Mouse (Mus musculus) cerebellum, adult 8-10 months (tissue): ENCODE measurements around the gene Frem1.

Experiments used
- DNase-seq: peaks from one replicate; pipeline ENCODE4 v3.0.0; 2022

The Frem1 gene

DNA sequence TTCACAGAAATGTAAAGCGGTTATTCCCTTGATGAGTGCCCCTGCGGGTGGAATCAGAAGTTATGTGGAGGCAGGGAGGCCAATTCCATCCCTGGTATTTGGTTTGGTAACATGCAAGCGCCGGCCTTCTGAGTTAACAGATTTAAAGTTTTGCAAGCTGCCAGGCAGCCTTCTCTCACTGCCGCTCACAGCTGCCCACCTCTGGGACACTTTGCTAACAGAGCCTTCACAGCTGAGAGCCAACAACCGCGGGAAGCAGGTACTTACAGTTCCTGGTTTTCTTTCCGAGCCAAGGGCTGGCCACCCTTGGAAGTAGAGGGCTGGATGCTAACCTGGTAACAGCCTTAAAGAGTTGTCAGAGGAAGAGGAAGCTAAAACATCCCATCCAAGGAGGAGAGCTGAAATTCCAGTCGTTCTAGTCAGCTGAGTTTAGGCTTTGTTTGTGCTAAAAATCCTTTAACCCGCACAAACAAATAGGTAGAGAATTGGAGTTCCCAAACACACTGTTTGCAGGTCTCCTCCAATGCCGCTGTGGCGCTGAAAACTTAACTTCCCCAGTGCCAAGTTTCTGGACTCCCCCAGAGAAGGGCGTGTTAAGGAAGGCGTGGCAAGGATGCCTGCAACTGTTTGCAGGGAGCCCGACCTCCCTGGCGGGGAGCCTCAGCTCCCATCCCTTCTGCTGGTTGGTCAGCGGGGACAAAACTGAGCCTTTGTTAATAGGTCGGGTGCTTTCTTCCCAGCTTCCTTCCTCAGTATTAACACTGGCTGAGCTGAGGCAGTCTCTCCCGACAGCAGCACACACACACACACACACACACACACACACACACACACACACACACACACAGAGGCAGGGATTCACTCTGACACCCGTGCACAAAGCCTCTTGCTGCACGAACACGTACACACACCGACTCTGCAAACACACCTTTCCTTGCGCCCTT lies at the start of gene Frem1:
Gene Frem1 (minus strand): TSS at position 706 of the 944 bp plus-strand sequence.
- no peak for DNase-seq

GRCm38 (mm10) chr4:83099025-83099424 lies 46.9 kb upstream of the Frem1 start:
- DNase-seq: no peak

DNA sequence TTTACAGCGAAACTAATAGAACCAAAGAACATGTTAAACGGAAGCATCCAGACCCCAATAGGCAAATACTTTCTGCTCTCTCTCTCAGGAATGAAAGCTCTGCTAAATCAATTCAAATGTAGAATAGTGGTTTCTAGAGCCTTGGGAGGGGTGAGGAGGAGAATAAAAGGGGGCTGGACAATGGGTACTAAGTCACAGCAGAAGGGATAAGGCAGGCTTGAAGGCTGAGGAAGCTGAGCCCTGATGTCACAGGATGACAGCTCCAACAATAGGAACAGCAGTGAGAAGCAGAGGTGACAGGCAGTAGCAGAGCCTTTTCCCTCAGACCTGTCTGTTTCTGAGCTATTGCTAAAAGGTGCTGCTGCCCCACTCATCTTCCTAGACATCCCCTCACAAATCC lies 41.8 kb upstream of the Frem1 start:
- no peak for DNase-seq

DNA sequence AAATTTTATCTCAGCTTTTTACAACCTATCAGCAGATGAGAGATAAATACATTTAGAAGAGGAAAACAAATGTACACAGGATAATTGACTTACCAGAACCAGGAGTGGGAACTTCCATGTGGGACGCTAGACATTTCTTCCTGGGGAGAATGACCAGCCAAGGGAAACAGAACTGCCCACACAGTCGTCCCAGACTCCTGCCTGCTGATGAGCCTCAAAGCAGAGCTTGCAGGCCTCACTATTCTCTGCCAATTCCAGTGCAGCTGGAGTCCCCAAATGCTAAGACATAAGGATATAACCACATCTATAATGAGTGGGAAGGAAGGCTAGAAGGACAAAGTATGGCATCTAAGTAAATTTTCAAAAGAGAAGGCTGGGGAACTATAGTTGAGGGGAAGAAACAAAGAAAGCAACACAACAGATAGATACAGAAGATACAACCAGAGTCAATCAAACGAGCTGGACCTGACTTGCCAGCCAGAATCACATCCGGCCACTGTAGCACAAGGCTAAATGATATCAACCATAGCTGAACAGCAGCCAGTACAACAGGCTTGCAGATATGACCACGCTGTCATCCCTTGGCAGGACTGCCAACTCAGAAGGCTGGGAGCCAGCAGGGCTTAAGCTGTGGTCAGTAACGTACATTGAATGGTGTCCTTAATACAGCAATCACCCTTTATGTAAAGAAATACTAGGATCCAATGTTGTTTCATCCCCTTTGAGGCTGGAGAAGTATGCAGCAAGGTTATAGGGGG lies 38.7 kb upstream of the Frem1 start:
- DNase-seq: peak; percentile 19

DNA sequence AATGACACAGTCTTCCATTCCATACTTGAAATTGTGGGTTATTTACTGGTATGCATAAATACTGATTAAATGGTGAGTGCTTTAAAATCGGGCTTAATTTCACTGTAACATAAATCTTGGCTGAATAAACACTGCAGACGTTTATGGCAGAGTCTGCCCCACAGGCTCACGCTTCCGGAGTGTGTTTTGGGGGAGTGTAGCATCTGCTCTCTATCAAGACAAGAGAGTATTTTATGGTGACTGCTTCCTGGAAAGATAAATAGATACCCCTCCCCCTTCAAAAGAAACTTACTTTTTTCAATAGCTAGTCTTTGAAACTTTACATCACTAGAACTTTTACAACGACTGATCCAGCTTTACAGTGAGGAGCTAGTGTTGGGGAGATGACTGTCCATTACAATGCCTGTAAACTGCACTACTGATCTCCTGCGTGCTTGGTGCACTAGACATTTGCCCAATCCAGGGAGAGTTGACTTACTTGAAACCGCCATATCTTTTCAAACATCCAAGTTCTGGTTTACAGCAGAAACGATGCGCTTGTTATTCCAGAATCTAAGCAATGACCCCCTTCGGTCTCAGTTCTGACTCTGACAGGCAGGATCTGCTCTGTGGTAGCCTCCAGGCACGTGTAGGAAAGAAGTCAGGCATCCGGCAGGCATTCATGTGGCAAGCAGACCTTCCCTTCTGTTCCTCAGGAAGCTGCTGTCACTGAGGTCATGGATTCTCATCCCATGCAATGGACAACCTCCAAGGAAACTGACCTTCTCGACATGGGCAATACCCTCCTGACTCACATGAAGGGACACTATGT lies 28.4 kb upstream of the Frem1 start:
- no peak for DNase-seq

- no peak for DNase-seq
Measured at GRCm38 (mm10) chr4:83064191-83064590, 12.1 kb upstream of the Frem1 start.

- DNase-seq: no peak
Measured at GRCm38 (mm10) chr4:83061564-83061963, 9.4 kb upstream of the Frem1 start.

DNA sequence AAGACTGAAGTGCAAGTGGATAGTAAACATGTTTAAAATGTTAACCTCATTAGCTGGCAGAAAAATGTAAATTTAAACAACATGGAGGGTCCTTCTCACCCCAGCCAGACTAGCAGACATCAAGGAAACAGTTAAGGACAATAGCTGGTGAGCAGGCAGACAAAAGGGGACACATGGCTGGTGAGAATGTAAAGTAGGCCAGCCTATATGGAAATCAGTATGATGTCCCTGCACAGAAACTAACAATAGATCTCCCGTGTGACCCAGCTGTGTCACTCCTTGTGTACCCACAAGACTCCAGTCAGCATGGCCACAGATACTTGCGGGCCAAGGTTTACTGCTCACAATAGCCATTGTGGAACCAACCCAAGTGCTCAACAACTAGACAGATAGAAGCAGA lies 6.5 kb upstream of the Frem1 start:
- no peak for DNase-seq

GRCm38 (mm10) chr4:83058182-83058581 lies 6.0 kb upstream of the Frem1 start:
- DNase-seq: no peak

- peak; percentile 39 for DNase-seq
Measured at GRCm38 (mm10) chr4:83056496-83056895, 4.4 kb upstream of the Frem1 start.

DNA sequence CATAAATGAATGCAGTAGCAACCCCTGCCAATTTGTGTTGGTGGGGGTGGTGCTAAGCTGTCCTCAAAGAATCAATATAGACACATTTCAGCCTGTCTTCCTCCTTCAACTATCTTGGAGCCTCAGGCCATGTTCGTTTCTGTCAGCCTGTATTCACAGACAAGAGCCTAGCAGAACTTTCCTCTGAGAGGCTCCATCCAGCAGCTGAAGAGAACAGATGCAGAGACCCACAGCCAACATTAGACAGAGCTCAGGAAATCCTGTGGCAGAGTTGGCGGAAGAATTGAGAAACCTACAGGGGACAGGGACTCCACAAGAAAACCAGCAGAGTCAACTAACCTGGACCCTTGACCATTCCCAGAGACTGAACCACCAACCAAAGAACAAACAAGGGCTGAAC lies 3.3 kb upstream of the Frem1 start:
- DNase-seq: no peak

DNA sequence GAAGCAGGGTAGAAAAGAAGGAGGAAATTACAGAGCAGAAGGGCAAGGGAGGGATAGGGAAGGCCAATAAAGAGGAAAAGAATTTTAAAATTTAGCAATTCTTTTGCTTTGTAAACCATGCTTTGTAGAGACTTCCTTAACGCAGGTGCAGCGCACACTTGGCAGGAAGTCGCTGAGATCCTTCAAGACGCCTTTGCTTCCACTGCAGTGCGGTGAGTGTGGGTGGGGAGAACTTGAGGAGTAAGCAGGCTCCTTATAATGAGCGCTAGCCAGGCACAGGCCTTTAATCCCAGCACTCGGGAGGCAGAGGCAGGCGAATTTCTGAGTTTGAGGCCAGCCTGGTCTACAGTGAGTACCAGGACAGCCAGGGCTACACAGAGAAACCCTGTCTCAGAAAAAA lies 1.1 kb upstream of the Frem1 start:
- no peak for DNase-seq

GRCm38 (mm10) chr4:83051176-83051575 lies 963 bp downstream of the Frem1 start:
- no peak for DNase-seq

- no peak for DNase-seq
Measured at GRCm38 (mm10) chr4:83050151-83050796, 1.9 kb downstream of the Frem1 start.

GRCm38 (mm10) chr4:83049288-83049687 lies 2.9 kb downstream of the Frem1 start:
- DNase-seq: no peak

DNA sequence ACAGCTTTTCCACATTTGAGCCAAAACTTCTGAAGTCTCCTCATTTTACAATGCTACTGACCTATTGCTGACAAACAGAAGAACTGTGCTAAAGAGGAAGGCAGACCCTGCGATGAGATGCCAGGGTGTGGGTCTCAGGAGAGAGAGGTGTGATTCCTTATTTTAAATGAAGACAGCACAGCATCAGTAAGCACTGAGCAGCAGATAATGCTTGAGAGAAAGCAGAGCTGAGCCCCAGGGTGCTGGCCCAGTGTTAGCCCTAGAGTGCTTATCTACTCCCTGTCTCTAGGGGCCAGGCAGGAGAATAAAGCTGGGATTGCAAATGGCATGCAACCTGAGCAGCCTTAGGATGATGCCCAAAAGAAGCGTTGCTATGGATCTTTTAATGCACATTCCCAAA lies 3.6 kb downstream of the Frem1 start:
- DNase-seq: no peak

DNA sequence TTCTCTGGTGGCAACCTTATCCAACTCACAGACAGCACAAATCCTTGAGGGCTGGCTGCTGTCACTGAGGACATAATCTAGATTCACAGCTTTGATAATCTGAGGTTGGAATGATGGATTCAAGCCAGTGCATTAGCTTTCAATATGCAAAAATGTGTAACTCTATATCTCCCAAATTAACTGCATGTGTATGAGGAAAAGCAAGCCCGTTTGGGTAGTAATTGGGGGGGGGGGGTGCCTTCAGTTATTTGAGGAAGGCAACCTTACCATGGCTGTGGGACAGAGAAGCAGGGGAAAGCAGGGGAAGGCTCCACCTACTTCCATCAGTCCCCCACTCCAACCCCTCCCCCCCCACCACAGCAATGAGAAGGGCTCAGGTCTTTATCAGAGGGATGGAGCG lies 5.3 kb downstream of the Frem1 start:
- DNase-seq: no peak

- DNase-seq: no peak
Measured at GRCm38 (mm10) chr4:83046069-83046468, 6.1 kb downstream of the Frem1 start.

DNA sequence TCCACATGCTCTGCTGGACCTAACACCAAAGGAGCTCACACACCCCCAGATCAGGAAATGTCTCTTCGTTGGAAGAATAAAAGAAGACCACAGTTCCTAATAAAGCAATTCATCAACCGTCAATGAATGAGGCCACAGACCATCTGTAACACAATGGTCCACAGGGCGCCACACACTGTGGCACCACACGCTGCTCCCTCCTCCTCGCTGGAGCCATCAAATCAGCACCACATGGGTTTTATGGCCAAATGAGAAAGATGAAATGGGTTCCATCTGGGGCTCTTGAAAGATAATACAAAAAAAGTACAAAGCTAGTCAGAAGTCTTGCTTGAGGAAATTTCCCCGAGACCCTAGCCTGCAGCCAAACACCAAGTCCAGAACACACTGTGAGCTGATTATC lies 6.9 kb downstream of the Frem1 start:
- DNase-seq: no peak

DNA sequence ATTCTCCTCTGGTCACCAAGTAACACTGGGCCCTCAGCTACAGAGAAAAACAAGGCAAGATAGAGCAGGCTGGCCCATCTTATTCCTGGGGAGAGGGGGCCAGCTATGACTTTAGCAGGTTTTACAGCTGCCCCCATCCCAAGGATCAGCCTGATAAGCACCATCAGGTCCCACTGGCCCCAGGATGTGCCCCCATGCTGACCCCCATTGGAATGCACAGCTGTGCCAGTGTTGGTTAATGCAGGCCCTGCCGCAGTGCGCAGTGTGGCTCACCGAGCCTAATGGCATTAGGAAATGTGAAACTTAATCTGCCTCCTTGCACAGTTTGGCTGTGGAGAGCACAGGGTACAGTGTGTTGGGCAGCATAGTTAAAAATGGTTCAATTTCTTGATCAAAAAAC lies 11.4 kb downstream of the Frem1 start:
- no peak for DNase-seq

DNA sequence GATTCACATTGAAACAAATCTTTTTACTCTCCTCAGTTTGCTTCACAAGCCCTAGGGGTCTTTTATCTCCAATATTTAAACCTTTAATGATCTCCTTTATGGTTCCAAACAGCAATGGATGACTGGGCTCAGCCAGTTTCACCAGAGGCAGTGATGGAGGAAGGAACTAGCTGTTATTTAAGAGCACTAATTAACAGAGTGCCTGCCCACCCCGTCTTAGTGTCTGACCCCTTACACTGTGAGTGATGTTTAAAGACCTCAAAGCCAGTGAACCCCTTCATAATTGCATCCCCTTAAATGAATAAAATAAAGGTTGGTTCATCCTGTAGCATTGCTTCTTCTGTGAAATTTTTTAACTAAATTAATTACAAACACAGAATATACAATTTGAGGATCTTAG lies 19.4 kb downstream of the Frem1 start:
- DNase-seq: no peak

GRCm38 (mm10) chr4:83031591-83031990 lies 20.5 kb downstream of the Frem1 start:
- DNase-seq: no peak

DNA sequence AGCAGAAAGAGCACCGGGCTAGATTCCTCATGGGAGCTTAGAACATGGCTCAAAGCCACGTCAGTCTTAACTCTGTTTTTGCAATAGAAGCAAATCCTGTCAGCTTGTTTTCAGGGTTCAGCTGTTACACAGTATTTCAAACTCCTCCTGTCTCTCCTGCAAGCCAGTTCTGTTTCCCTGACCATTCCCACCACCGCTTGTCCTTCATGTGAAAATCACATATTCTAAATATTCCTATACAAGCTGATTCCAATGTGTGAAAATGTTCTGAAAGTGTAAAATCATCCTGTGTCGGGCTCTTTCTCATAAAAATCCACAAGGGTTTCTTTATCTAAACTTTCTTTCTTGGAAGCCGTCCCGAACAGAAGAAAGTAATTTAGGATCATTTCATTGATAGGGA lies 22.0 kb downstream of the Frem1 start:
- no peak for DNase-seq
